Mouse (Mus musculus) thymus, postnatal 14 days (tissue): ENCODE data around the gene Dhx30.

Experiments used
- DNase-seq: peaks from one replicate; pipeline ENCODE4 v3.0.0; 2021

Dhx30 gene

DNA sequence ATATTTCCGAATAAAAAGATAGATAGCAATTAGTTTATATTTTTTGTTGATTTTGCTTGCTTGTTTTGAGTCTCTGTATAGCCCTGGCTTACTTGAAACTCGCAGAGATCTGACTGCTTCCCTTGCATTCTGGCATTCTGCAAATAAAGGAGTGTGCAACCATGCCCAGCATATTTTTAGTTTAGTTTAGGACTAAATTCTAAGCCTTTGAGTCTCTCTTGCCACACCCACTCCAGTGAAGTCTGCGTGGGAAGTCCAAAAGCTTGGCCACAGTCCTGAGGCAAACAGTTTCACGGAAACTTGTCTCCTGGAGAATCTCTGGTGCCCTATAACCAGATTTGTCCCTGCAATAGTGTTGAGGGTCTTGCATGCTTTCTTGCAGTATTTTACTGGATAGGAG is 73.3 kb downstream of the Dhx30 start:
- DNase-seq = no peak

DNA sequence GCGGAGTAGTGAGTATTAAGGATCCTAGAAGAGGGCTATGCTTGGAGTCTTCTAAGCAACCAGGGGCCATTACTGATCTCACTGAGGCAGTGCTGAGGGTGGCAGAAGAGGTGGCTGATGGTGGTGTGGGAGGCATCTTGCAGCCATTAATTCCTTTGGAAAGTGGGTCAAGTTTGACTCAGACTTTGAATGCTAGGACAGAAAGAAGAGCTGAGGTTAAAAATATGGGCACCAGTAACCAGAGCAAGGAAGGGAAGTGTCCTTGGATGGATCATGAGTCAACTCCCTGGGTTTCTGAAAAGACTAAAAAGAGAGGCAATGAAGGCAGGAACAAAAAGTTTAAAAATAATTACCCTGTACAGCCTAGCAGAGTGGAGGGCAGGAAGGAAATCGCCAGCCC is 79.1 kb downstream of the Dhx30 start:
- no peak for DNase-seq

GRCm38 (mm10) chr9:110037895-110038294 is 79.7 kb downstream of the Dhx30 start:
- no peak for DNase-seq

- no peak for DNase-seq
Observed at GRCm38 (mm10) chr9:110035091-110035490, 82.5 kb downstream of the Dhx30 start.
